Mouse (Mus musculus) lung, embryonic 16.5 days (tissue): ENCODE measurements around the gene Arhgap24. TPM values are rescaled to one million over a fixed set of nuclear protein-coding genes. Genes with fewer than 3 reads are reported as not detected.
A peak's percentile ranks its signal among the peaks of the same experiment; 100 is the strongest.

ENCODE experiments used
- ATAC-seq: fragments of 200-750 bp; cut with Nextera tagmentation; 2 replicates; pipeline ENCODE4 v1.8.0; 2017; ENCODE audit warnings: low read depth, mild to moderate bottlenecking, moderate library complexity
- H3K27ac ChIP-seq: fragments of 300-500 bp; sonication (generic); 2 replicates; pipeline ENCODE4 v1.5.1; 2014; ENCODE audit warnings: mild to moderate bottlenecking, control low read depth, low read length
- H3K27me3 ChIP-seq: fragments of 300-500 bp; sonication (generic); 2 replicates; pipeline ENCODE4 v1.6.1; 2014; ENCODE audit warnings: low read depth, low read length, mixed read lengths; ENCODE audit not compliant: control insufficient read depth, insufficient read depth
- H3K36me3 ChIP-seq: fragments of 300-500 bp; sonication (generic); 2 replicates; pipeline ENCODE4 v1.6.1; 2014; ENCODE audit warnings: low read length; ENCODE audit not compliant: control insufficient read depth, insufficient read depth
- H3K4me1 ChIP-seq: fragments of 300-500 bp; sonication (generic); replicated peaks from 2 replicates; pipeline ENCODE4 v1.6.1; 2014; ENCODE audit warnings: low read length, mixed read lengths; ENCODE audit not compliant: control insufficient read depth, insufficient read depth
- H3K4me2 ChIP-seq: fragments of 300-500 bp; sonication (generic); 2 replicates; pipeline ENCODE4 v1.6.1; 2014; ENCODE audit warnings: low read depth, low read length, control low read depth
- H3K4me3 ChIP-seq: fragments of 300-500 bp; sonication (generic); 2 replicates; pipeline ENCODE4 v1.5.1; 2014; ENCODE audit warnings: mild to moderate bottlenecking, low read length, control low read depth
- H3K9ac ChIP-seq: fragments of 300-500 bp; sonication (generic); 2 replicates; pipeline ENCODE4 v1.6.1; 2014; ENCODE audit warnings: low read length, control low read depth
- H3K9me3 ChIP-seq: fragments of 300-500 bp; sonication (generic); 2 replicates; pipeline ENCODE4 v1.6.1; 2016; ENCODE audit warnings: low read length; ENCODE audit not compliant: control insufficient read depth
- WGBS: fragments of 180-500 bp; shearing (Covaris S2); extraction: QIAGEN DNeasy Blood & Tissue Kit; methylation state at CpG from one replicate; pipeline ENCODE4 v1.1.7; 2014; 5-methylcytosine and 5-hydroxymethylcytosine counted together
- polyA plus RNA-seq: library from polyadenylated mRNA; unstranded; fragments of >200 nt; fragmentation: Nextera tagmentation; extraction: Ambion mirVana; gene quantifications from 2 replicates; pipeline ENCODE4 v1.2.1, GENCODE M21; 2015

Gene Arhgap24
- polyA plus RNA-seq, 1 experiment from 2014 or later: 40.1 TPM

DNA sequence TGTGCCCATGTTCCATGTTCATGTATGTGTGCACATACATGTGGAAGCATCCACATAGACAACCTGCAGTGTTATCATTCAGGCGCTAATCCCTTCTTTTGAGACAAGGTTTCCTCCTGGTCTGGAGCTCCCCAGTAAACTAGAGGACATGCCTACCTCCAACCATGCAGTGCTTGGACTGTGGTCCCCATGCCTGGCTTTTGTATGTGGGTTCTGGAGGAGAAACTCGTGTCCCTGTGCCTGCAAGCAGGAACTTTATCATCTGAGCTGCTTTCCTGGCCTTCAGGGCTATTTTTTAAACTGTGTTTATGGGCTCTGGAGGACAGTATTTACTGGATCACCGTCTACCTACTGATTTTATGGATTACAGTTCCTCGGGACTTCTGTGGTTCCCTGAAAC lies 262.9 kb downstream of the Arhgap24 start:
- WGBS: 69% methylated on average over 4 of the region's 4 CpGs
- Histone ChIP-seq H3K27me3 (no peaks in the 10 kb centered on the region), H3K4me1 (peaks cover 21% of the 10 kb centered on the region), H3K4me3 (no peak overlapping the region), H3K4me2 (no peak overlapping the region), H3K9me3 (no peaks in the 10 kb centered on the region), H3K36me3 (no peaks in the 10 kb centered on the region), H3K9ac (no peak overlapping the region), H3K27ac (no peak overlapping the region)
- no peak for ATAC-seq

DNA sequence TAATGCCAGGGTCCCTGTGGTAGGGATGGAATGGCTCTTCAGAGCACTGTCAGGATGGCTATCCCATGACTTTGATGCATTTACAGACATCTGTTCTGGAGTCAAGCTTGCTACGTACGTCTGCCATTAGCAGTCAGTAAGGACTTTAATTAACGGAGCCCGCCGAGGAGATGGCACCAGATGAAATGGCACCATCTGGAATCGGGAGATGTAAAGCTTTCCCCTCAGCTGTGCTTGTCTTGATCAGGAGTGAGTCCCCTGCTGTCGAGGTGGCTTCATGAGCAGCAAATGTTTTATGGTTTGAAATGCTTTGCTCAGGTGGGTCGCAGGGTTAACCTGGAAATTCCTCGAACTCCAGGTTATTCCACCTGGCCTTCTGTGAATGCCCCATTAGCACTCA lies 267.0 kb downstream of the Arhgap24 start:
- H3K4me1 ChIP-seq: peaks cover 10% of the 10 kb centered on the region
- 87% methylated on average over 9 of the region's 9 CpGs for WGBS
- no peak overlapping the region for H3K9ac ChIP-seq
- H3K36me3 ChIP-seq: no peaks in the 10 kb centered on the region
- H3K9me3 ChIP-seq: no peaks in the 10 kb centered on the region
- no peak overlapping the region for H3K4me2 ChIP-seq
- no peak overlapping the region for H3K4me3 ChIP-seq
- no peak overlapping the region for H3K27ac ChIP-seq
- H3K27me3 ChIP-seq: no peaks in the 10 kb centered on the region
- no peak for ATAC-seq

DNA sequence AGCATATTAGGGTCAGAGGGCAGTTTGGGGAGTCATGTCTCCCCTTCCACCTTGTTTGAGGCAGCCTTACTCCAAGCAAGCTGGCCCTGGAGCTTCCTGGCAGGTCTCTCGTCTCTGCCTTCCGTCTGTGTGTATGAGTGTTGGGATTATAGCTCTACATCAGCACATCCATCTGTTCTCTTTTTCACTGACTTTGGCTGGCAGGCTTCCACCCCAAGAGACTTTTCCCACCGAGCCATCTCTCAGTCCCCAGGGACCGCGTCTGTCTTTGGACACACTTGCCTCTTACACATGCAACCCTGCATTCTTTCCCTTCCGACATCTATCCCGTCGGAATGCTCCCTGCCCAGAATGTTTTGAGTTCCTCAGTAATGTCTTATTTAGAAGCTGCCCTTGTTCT lies 267.8 kb downstream of the Arhgap24 start:
- no peaks in the 10 kb centered on the region for H3K9me3 ChIP-seq
- peaks cover 9% of the 10 kb centered on the region for H3K4me1 ChIP-seq
- WGBS: 46% methylated on average over 8 of the region's 8 CpGs
- H3K4me2 ChIP-seq: no peak overlapping the region
- H3K27me3 ChIP-seq: no peaks in the 10 kb centered on the region
- ATAC-seq: peak; percentile 54; the same call in 1 of the 2 replicates
- no peaks in the 10 kb centered on the region for H3K36me3 ChIP-seq
- H3K4me3 ChIP-seq: no peak overlapping the region
- no peak overlapping the region for H3K27ac ChIP-seq
- no peak overlapping the region for H3K9ac ChIP-seq

DNA sequence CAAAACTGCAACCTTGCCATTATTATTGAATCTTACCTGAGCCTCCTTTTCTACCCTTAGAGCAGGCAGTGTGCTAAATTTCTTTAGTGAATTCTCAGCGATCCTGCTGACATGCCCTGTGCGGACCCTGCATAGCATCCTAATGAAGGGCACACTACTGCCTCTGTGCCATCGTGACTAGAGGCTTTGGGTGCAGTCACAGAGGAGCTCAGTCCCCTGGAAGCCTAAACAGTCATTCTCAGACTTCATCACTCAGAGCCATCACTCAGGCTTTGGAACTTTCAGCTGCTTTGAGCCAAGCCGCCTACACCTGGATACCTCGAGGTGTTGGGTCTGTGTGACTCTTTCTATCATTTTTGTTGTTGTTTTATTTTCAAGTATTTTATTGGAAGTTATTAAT lies 269.5 kb downstream of the Arhgap24 start:
- Histone ChIP-seq H3K36me3 (no peaks in the 10 kb centered on the region), H3K27me3 (no peaks in the 10 kb centered on the region), H3K4me2 (no peak overlapping the region), H3K9ac (no peak overlapping the region), H3K4me3 (no peak overlapping the region), H3K9me3 (no peaks in the 10 kb centered on the region), H3K27ac (no peak overlapping the region), H3K4me1 (peaks cover 7% of the 10 kb centered on the region)
- 66% methylated on average over 5 of the region's 5 CpGs for WGBS
- ATAC-seq: no peak

DNA sequence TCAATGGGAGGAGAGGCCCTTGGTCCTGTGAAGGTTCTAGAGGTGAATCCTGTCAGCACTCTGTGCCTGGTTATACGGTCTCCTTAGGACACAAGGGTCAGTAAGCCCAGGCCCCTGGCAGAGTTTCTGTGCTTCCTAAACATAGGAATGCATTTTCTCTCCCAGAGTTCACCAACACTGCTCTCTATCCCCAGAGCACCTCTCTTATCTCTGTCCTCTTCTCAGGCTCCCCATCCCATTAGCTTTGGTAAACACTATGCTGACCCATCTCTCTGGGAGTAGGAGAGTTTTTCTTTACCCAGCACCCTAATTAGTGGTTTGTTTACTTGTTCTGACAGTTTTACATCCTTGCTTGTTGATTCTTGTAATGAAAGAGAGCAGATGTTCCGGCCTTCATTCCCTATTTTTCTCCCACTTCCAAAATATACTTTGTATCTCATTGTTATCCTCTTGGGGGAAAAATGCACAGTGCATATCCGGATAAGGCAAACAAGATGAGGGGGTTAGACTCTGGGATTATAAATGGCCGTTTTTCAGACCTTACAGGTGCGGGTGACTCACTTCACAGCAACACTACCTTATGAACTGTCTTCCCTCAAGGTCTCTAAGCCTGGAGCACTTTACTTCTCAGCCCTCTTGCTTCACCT lies 270.6 kb downstream of the Arhgap24 start:
- Histone ChIP-seq H3K9me3 (no peaks in the 10 kb centered on the region), H3K4me3 (no peak overlapping the region), H3K4me2 (no peak overlapping the region), H3K9ac (no peak overlapping the region), H3K36me3 (no peaks in the 10 kb centered on the region), H3K4me1 (peaks cover 7% of the 10 kb centered on the region), H3K27ac (no peak overlapping the region; the same call in 1 of the 2 replicates), H3K27me3 (no peaks in the 10 kb centered on the region)
- ATAC-seq: no peak; the same call in 1 of the 2 replicates
- 12% methylated on average over 5 of the region's 5 CpGs for whole genome bisulfite sequencing

DNA sequence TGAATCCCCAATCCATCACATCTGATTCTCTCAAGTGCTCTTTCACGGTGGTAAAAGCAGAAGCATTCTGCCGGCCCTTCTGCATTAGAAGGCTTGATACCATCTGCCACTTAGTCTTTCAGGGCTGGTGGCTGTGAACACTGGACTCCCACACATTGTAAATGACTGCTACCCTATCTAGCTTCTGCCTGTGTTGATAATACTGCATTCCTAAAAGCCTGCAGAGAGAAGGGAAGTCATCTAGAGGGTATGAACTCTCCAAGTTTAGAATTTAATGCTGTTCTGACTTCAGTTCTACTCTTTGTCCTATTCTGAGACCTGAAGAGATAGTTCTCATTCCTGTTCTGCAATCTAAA lies 271.1 kb downstream of the Arhgap24 start:
- Histone ChIP-seq H3K4me1 (peaks cover 7% of the 10 kb centered on the region), H3K4me3 (no peak overlapping the region), H3K27ac (no peak overlapping the region; the same call in 1 of the 2 replicates), H3K9me3 (no peaks in the 10 kb centered on the region), H3K9ac (no peak overlapping the region), H3K36me3 (no peaks in the 10 kb centered on the region), H3K27me3 (no peaks in the 10 kb centered on the region), H3K4me2 (no peak overlapping the region)
- WGBS: 9% methylated on average over 2 of the region's 2 CpGs
- no peak for ATAC-seq

DNA sequence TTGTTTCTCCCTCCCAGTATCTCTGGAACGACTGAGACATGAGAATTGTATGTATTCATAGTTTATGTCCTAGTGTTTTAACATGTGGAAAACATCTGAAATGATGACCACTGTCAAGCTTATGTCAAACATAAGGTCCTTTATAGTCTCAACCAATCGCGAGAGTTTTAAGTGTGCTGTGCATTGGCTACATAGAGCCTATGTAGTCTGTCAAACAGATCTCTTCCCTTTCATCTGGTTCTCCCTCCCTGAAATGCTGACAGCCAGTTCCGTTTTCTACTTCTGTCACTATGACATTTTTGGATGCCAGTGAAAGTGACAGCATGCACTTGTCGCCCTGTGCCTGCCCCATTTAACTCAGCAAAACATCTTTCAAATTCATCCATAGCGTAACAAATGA lies 275.8 kb downstream of the Arhgap24 start:
- Histone ChIP-seq H3K4me2 (no peak overlapping the region), H3K27me3 (no peaks in the 10 kb centered on the region), H3K36me3 (no peaks in the 10 kb centered on the region), H3K4me3 (no peak overlapping the region), H3K9me3 (no peaks in the 10 kb centered on the region), H3K4me1 (no peaks in the 10 kb centered on the region), H3K9ac (no peak overlapping the region), H3K27ac (no peak overlapping the region)
- peak; percentile 72 for ATAC-seq
- WGBS: 54% methylated on average over 6 of the region's 6 CpGs

DNA sequence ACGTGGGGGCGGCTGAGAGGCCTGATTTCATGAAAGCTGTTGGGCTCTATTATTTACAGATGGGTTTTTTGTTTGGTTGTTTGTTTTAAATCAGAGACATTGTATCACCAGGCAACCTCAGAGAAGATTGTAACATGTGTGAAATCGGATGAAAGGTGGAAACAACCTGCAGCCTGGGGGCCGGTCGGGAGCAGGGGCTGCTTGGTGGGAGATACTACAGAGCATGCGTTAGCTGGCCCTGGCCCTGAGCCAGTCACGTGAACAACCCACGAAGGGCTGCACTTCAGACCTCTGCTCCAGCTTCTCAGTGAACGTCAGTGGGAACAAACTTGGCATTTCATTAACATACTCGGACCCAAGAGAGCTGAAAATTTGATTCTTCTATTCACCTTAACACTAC lies 284.5 kb downstream of the Arhgap24 start:
- no peak overlapping the region for H3K4me2 ChIP-seq
- H3K9ac ChIP-seq: no peak overlapping the region
- H3K4me3 ChIP-seq: no peak overlapping the region
- H3K27me3 ChIP-seq: no peaks in the 10 kb centered on the region
- no peak overlapping the region for H3K27ac ChIP-seq
- no peaks in the 10 kb centered on the region for H3K36me3 ChIP-seq
- no peak for ATAC-seq
- peaks cover 19% of the 10 kb centered on the region for H3K4me1 ChIP-seq
- 69% methylated on average over 10 of the region's 10 CpGs for WGBS
- no peaks in the 10 kb centered on the region for H3K9me3 ChIP-seq

DNA sequence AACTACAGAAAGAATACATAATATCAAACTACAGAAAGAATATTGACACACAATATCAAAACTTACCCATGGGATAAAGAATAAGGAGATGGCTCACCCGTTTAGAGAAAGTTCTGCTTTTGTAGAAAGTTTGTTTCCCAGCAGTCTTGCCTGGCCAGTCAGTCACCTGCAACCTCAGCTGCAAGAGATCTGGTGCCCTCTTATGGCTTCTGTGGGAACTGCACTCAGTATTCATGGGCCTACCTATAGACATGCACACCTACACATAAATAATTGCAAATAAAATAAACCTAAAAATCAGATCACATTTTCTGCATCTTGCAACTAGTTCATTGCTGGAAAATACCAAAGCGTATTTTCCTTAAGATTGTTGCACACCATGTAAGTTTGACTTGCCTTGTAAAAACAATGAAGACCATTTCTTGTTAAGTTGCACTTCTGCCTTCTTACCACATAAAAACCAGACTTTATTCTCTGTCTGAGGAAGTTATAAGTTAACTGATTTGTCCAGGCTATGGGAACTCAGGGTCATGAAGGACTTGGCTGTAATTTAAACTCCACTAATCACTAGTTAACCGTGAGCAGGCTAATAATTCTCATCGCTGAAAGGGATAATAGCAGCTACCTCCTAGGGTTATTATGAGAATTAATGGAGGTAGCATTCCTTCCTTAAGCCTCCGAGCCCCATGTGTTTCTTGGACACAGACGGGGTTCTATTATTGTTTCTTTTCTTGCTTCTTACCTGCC lies 285.3 kb downstream of the Arhgap24 start:
- H3K36me3 ChIP-seq: no peaks in the 10 kb centered on the region
- H3K27ac ChIP-seq: no peak overlapping the region
- H3K9ac ChIP-seq: no peak overlapping the region
- no peak overlapping the region for H3K4me2 ChIP-seq
- no peak for ATAC-seq
- H3K4me1 ChIP-seq: peaks cover 21% of the 10 kb centered on the region
- H3K4me3 ChIP-seq: no peak overlapping the region
- H3K9me3 ChIP-seq: no peaks in the 10 kb centered on the region
- H3K27me3 ChIP-seq: no peaks in the 10 kb centered on the region
- WGBS: 84% methylated on average over 6 of the region's 6 CpGs
